Mouse (Mus musculus) liver, embryonic 11.5 days (tissue): ENCODE data around the gene Lexm. TPM values are rescaled to one million over a fixed set of nuclear protein-coding genes. Genes with fewer than 3 reads are reported as not detected.
A peak's percentile ranks its signal among the peaks of the same experiment; 100 is the strongest.

Experiments used
- ATAC-seq: fragments of 200-750 bp; cut with Nextera tagmentation; replicated peaks from 2 replicates; pipeline ENCODE4 v1.8.0; 2017; ENCODE audit warnings: moderate number of reproducible peaks, mild to moderate bottlenecking, moderate TSS enrichment, moderate library complexity; ENCODE audit not compliant: low FRiP score
- DNase-seq: peaks from one replicate; pipeline ENCODE4 v3.0.0-alpha.2; 2017; ENCODE audit warnings: low spot score
- H3K27ac ChIP-seq: fragments of 300-500 bp; sonication (generic); 2 replicates; pipeline ENCODE4 v1.5.1; 2014; ENCODE audit warnings: mild to moderate bottlenecking, low read depth, low read length, control low read depth
- H3K27me3 ChIP-seq: fragments of 300-500 bp; sonication (generic); replicated peaks from 2 replicates; pipeline ENCODE4 v1.6.1; 2014; ENCODE audit warnings: low read length, mixed read lengths; ENCODE audit not compliant: control insufficient read depth, insufficient read depth
- H3K36me3 ChIP-seq: fragments of 300-500 bp; sonication (generic); 2 replicates; pipeline ENCODE4 v1.6.1; 2014; ENCODE audit warnings: mild to moderate bottlenecking, low read length, moderate library complexity, mixed read lengths; ENCODE audit not compliant: control insufficient read depth, insufficient read depth
- H3K4me1 ChIP-seq: fragments of 300-500 bp; sonication (generic); replicated peaks from 2 replicates; pipeline ENCODE4 v1.6.1; 2014; ENCODE audit warnings: low read length, mixed read lengths; ENCODE audit not compliant: control insufficient read depth, insufficient read depth
- H3K4me2 ChIP-seq: fragments of 300-500 bp; sonication (generic); 2 replicates; pipeline ENCODE4 v1.6.1; 2014; ENCODE audit warnings: mild to moderate bottlenecking, control low read depth, moderate library complexity
- H3K4me3 ChIP-seq: fragments of 300-500 bp; sonication (generic); 2 replicates; pipeline ENCODE4 v1.5.1; 2014; ENCODE audit warnings: low read depth, low read length, control low read depth
- H3K9ac ChIP-seq: fragments of 300-500 bp; sonication (generic); 2 replicates; pipeline ENCODE4 v1.6.1; 2014; ENCODE audit warnings: low read depth, low read length, control low read depth
- H3K9me3 ChIP-seq: fragments of 300-500 bp; sonication (generic); 2 replicates; pipeline ENCODE4 v1.6.1; 2016; ENCODE audit warnings: low read length, inconsistent platforms, mixed read lengths; ENCODE audit not compliant: control insufficient read depth
- WGBS: fragments of 180-500 bp; shearing (Covaris S2); extraction: QIAGEN DNeasy Blood & Tissue Kit; methylation state at CpG from one replicate; pipeline ENCODE4 v1.1.7; 2014; 5-methylcytosine and 5-hydroxymethylcytosine counted together
- polyA plus RNA-seq: library from polyadenylated mRNA; unstranded; fragments of >200 nt; fragmentation: Nextera tagmentation; extraction: Ambion mirVana; gene quantifications from 2 replicates; pipeline ENCODE4 v1.2.1, GENCODE M21; 2014

The Lexm gene
- polyA plus RNA-seq, 1 experiment from 2014 or later, result 0.52 TPM

DNA sequence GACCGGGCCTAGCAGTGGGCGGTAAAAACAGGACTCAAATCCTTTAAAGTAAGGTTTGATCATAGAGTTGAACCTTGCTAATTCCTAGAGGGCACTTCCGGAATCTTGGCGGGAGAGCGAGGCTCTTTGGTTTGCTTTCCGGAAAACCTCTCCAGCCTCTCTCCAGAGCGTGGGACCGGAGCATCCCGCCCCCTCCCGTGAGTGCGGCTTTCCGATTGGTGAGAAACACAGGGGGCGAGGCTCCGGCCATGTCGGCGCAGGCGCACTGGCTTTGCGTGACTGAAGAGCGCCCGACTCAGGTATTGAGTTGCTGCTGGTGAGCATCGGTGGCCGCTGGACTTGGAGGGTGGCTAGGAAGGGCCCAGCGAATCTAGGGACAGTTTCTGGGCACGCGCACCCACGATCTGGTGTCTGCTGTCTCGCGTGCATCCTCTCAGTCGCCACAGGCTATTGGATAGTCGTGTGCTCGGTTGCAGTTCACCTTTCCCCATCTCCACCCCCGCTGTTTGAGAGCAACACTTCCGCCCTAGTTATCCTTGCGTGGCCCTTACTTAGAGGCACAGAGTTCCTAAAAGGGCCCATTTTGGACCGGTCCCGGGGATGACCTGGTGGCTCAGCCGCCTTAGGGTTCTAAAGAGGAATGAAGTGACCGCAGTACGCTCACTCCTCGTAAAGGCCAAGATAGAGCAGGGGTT lies 33.9 kb upstream of the Lexm start, which contains the start of gene Pars2:
Gene Pars2, plus strand, starts transcription at position 237 of the 695 bp plus-strand sequence.
- peak within 1 kb of the TSS; percentile 54 for H3K27ac ChIP-seq
- H3K27me3 ChIP-seq, result no peaks in the 10 kb centered on the region
- DNase-seq (peak; percentile 94), ATAC-seq (peak; percentile 97)
- H3K4me2 ChIP-seq, result peak within 1 kb of the TSS; percentile 84
- WGBS, result 4% methylated on average over 40 of the region's 40 CpGs
- H3K9me3 ChIP-seq, result no peaks in the 10 kb centered on the region
- peaks cover 5% of the 10 kb centered on the region for H3K4me1 ChIP-seq
- H3K36me3 ChIP-seq, result peaks cover 2% of the 10 kb centered on the region; the same call in 1 of the 2 replicates
- H3K9ac ChIP-seq, result peak within 1 kb of the TSS; percentile 78
- peak within 1 kb of the TSS; percentile 77 for H3K4me3 ChIP-seq

DNA sequence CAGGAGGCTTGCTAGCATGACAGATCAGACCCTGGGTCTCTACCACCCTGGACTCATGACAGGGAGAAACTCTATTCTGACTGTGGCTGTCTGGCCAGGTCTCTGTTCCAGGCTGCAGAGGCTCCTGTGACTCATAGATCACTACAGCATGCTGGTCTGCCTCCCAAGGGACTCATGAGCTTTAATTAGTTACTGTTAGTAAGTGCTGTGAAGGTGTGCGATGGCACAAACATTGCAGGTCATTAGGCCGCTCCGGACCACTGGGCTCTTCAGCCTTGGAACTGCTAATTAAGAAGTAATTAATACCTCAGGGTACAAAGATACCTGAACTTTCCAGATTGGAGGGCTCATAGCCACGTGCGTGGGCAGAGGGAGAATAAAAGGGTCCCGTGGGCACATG lies 30.1 kb upstream of the Lexm start:
- Histone ChIP-seq H3K36me3 (no peaks in the 10 kb centered on the region), H3K27ac (no peak overlapping the region), H3K27me3 (no peaks in the 10 kb centered on the region), H3K4me3 (no peak overlapping the region), H3K4me1 (peaks cover 5% of the 10 kb centered on the region), H3K9ac (no peak overlapping the region), H3K9me3 (no peaks in the 10 kb centered on the region), H3K4me2 (no peak overlapping the region)
- ATAC-seq (no peak), DNase-seq (no peak)
- 88% methylated on average over 6 of the region's 6 CpGs for WGBS

DNA sequence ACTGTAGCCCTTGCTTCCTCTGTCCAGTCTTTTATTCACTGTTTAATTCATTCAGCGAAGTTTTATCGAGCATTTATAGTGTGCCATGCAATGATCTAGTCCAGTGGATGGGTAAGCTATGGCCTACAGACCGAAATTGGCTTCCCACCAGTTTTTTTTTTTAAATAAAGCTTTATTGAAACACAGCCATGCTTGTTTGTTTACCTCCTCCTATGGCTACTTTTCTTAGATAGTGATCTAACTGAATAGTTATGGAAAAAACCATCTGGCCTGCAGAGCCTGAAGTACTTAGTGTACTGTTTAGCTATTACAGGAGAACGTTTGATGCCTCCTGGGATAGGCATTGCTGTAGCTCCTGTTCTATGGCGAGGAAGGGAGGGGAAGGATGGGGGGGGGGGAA lies 28.8 kb upstream of the Lexm start:
- no peak for DNase-seq
- no peak for ATAC-seq

DNA sequence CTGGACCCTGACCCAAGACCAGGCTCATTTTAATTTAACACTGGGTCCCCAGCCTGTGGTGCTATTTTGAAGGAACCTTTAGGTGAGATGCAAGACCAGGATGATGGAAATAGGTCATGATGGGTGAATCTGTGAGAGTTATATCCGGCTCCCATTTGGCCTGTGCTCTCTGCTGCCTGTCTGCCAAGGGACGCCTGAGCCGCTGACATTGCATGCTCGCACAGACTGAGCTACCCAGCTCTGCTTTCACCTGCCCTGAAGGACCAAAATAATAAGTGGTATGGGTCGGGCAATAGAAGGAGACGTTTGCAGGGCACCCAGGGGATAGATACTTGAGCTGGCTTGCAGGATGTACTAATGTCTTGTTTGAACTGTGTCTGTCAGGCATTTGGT lies 27.2 kb upstream of the Lexm start:
- WGBS, result 72% methylated on average over 6 of the region's 6 CpGs
- no peak overlapping the region for H3K4me3 ChIP-seq
- H3K9ac ChIP-seq, result no peak overlapping the region
- no peaks in the 10 kb centered on the region; the same call in 1 of the 2 replicates for H3K27me3 ChIP-seq
- no peak for ATAC-seq
- DNase-seq, result no peak
- H3K4me1 ChIP-seq, result no peaks in the 10 kb centered on the region
- no peak overlapping the region for H3K4me2 ChIP-seq
- no peak overlapping the region for H3K27ac ChIP-seq
- H3K9me3 ChIP-seq, result peaks cover 2% of the 10 kb centered on the region; the same call in 1 of the 2 replicates
- H3K36me3 ChIP-seq, result no peaks in the 10 kb centered on the region

More for the DNA sequence above, 28.8 kb upstream of the Lexm start:
- H3K27me3 ChIP-seq, result no peaks in the 10 kb centered on the region
- no peaks in the 10 kb centered on the region for H3K4me1 ChIP-seq
- H3K9me3 ChIP-seq, result no peaks in the 10 kb centered on the region
- H3K9ac ChIP-seq, result no peak overlapping the region
- H3K4me2 ChIP-seq, result no peak overlapping the region
- no peaks in the 10 kb centered on the region for H3K36me3 ChIP-seq
- 71% methylated on average over 5 of the region's 5 CpGs for WGBS
- no peak overlapping the region for H3K27ac ChIP-seq
- H3K4me3 ChIP-seq, result no peak overlapping the region

DNA sequence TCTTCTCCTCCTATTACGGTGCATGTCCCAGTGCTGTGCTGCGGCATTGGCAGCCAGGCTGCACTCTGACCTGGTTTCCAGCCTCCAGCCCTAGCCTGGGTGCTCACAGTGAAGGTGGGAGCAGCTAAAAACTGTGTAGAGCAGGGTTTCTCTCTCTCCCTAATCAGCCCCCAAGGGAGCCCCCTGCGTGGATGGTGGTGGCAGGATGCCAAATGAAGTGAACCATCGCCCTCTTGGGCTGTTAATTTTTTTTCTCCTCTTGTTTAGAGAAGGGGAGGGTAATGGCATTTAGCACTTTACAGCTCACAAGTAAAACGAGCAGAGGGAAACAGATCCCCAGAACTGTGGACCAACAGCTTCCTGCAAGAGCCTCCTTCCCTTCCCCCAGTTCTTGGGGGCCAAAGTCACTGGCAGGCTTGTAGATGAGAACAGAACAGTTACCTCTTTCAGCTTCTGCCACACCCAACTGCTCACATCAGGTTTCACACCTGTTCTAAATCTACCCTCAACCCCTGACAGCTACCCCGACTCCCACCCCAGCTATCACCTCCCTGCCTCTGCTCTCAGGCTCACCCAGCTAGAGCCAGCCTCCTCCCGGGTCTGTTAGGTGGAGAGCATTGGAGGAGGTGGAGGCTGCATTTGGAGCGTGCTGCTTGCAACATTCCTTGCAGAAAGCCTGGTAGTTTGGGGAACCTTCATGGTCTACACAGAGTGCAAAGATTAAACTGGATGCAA lies 26.6 kb upstream of the Lexm start:
- no peak overlapping the region for H3K4me3 ChIP-seq
- peaks cover 2% of the 10 kb centered on the region; the same call in 1 of the 2 replicates for H3K9me3 ChIP-seq
- no peak overlapping the region for H3K27ac ChIP-seq
- no peak overlapping the region for H3K4me2 ChIP-seq
- no peaks in the 10 kb centered on the region; the same call in 1 of the 2 replicates for H3K27me3 ChIP-seq
- H3K36me3 ChIP-seq, result no peaks in the 10 kb centered on the region
- H3K9ac ChIP-seq, result no peak overlapping the region
- no peaks in the 10 kb centered on the region for H3K4me1 ChIP-seq
- no peak for DNase-seq
- 16% methylated on average over 8 of the region's 8 CpGs for WGBS
- no peak for ATAC-seq

DNA sequence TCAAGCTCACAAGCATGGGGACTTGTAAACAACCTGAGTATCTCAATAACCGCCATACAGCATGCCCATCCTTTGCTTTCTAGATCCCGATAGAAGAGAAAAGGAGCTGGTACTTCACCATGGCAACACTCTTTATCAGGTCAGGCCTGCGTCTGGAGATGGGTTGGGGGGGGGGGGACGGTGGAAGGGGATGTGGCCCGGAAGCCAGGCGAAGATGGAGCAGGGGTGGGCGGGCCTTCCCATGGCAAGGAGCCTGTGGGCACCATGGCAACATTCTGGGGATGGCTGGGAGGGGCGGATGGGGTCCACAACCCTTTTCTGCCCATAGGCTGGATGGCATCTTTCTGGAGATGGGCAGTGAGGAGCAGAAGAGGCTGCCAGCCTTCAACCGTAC lies 17.0 kb upstream of the Lexm start:
- Histone ChIP-seq H3K9me3 (no peaks in the 10 kb centered on the region), H3K36me3 (no peaks in the 10 kb centered on the region), H3K27me3 (no peaks in the 10 kb centered on the region; the same call in 1 of the 2 replicates), H3K4me2 (no peak overlapping the region), H3K4me1 (no peaks in the 10 kb centered on the region; the same call in 1 of the 2 replicates), H3K4me3 (no peak overlapping the region), H3K9ac (no peak overlapping the region), H3K27ac (no peak overlapping the region)
- no peak for DNase-seq
- ATAC-seq, result no peak
- 41% methylated on average over 9 of the region's 9 CpGs for WGBS

DNA sequence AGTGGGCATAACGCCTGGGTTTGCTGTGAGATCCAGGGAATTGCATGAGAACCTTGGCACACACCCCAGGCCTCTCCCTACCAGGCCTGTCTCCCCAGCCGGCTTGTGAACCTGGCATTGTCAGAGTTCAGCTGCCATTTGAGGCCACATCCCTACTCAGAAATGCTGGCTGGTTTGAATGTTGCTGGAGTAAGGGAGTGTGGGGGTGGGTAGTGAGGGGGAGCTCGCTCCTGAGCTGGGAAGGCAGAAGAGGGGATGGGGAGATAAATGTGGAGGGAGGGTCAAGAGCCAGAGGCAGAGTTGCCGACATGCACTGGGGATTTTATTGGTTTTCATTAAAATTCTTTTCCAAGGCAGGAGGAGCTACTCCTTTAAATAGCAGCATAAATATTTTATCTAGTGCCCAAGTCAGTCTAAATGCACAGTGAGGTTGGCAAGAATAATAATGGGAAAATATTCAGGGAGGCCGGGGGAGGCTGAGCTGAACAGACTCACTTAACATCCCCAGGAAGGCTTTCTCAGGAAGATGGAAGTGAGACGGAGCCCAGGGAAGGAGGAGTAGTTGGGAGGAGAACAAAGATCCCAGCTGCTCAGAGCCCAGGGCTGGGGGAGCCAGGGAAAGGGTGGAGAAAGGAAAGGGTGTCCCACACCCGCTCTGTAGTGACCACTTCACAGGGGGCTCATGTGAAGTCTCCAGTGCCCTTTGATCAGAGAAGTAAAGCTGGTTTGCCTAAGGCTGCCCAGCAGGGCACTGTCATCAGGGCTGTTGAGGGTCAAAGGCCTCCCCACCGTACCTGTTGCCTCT lies 16.4 kb upstream of the Lexm start:
- no peak for ATAC-seq

DNA sequence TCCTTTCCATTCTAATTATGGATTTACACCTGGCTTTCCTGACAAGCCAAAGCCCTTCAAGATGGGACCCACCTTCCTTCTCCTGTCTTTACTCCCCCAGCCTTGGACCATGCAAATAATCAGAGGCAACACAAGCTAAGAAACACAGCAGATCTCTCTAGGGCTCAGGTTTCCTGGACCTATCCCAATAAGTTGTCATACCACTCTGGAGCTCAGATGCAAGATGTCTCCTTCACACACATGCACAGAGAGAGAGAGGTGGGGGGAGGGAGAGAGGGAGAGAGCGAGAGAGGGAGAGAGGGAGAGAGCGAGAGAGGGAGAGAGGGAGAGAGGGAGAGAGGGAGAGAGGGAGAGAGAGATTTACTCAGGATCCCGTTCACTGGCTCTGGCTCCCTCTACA lies 15.3 kb upstream of the Lexm start:
- Histone ChIP-seq H3K36me3 (no peaks in the 10 kb centered on the region), H3K9me3 (no peaks in the 10 kb centered on the region), H3K9ac (no peak overlapping the region), H3K4me1 (no peaks in the 10 kb centered on the region; the same call in 1 of the 2 replicates), H3K27ac (no peak overlapping the region), H3K4me3 (no peak overlapping the region), H3K27me3 (peaks cover 5% of the 10 kb centered on the region; the same call in 1 of the 2 replicates), H3K4me2 (no peak overlapping the region)
- WGBS, result 75% methylated on average over 1 of the region's 3 CpGs
- ATAC-seq (no peak), DNase-seq (no peak)

More for the DNA sequence above, 16.4 kb upstream of the Lexm start:
- H3K27ac ChIP-seq, result no peak overlapping the region
- H3K27me3 ChIP-seq, result no peaks in the 10 kb centered on the region; the same call in 1 of the 2 replicates
- no peaks in the 10 kb centered on the region for H3K36me3 ChIP-seq
- H3K9me3 ChIP-seq, result no peaks in the 10 kb centered on the region
- no peak for DNase-seq
- WGBS, result 39% methylated on average over 8 of the region's 8 CpGs
- H3K4me2 ChIP-seq, result no peak overlapping the region
- no peak overlapping the region for H3K9ac ChIP-seq
- no peaks in the 10 kb centered on the region; the same call in 1 of the 2 replicates for H3K4me1 ChIP-seq
- no peak overlapping the region for H3K4me3 ChIP-seq
